Mouse (Mus musculus) bone marrow macrophage, adult 2 months (primary cell): ENCODE results near the gene Fam83c.

Source experiments
- CTCF ChIP-seq: IDR thresholded peaks from 2 replicates; pipeline ENCODE4 v1.5.1; 2012; ENCODE audit warnings: low read depth, mild to moderate bottlenecking, low read length, moderate library complexity
- POLR2A ChIP-seq: IDR thresholded peaks from 2 replicates; pipeline ENCODE4 v1.6.1; 2012; ENCODE audit warnings: mild to moderate bottlenecking, low read depth, low read length, borderline replicate concordance

- TF ChIP-seq CTCF (no peak), POLR2A (no peak)
Observed at GRCm38 (mm10) chr2:155852536-155852935, 17.9 kb upstream of the Fam83c start.
